Mouse (Mus musculus) liver, embryonic 14.5 days (tissue): Measurements from ENCODE around the gene Fstl3.

Source experiments
- CTCF ChIP-seq: IDR thresholded peaks from 2 replicates; pipeline ENCODE4 v1.5.1; 2016; ENCODE audit warnings: antibody characterized with exemption, low read depth, control low read depth
- EP300 ChIP-seq: IDR thresholded peaks from 2 replicates; pipeline ENCODE4 v1.6.1; 2016; ENCODE audit warnings: antibody characterized with exemption, low read depth

GRCm38 (mm10) chr10:79736706-79737105 is 40.4 kb upstream of the Fstl3 start:
- TF ChIP-seq EP300 (no peak), CTCF (no peak)
